Mouse (Mus musculus): ENCODE results near the gene A930004D18Rik. TPM values are rescaled to one million over a fixed set of nuclear protein-coding genes. Genes with fewer than 3 reads are reported as not detected.

The A930004D18Rik gene
- polyA plus RNA-seq, 1 experiment from 2014 or later: 14.5 TPM

- 8% methylated on average over 10 of the region's 10 CpGs for WGBS
- peak overlapping the region; percentile 98 for H3K4me3 ChIP-seq
- no peaks in the 10 kb centered on the region for H3K27me3 ChIP-seq (ENCODE audit: insufficient read depth, poor library complexity, severe bottlenecking)
- no peaks in the 10 kb centered on the region for H3K9me3 ChIP-seq
- no peaks in the 10 kb centered on the region for H3K36me3 ChIP-seq
- H3K4me1 ChIP-seq: peaks cover 30% of the 10 kb centered on the region
- no peak for DNase-seq (ENCODE audit: low spot score)
- peak overlapping the region; percentile 100 for H3K27ac ChIP-seq
These were observed 13.0 kb upstream of the A930004D18Rik start for GRCm38 (mm10) chr2:18050541-18050985.

- no peak for DNase-seq (ENCODE audit: low spot score)
- Histone ChIP-seq H3K4me1 (peaks cover 30% of the 10 kb centered on the region), H3K9me3 (no peaks in the 10 kb centered on the region), H3K27me3 (ENCODE audit: insufficient read depth, poor library complexity, severe bottlenecking) (no peaks in the 10 kb centered on the region), H3K27ac (peak overlapping the region; percentile 100), H3K36me3 (no peaks in the 10 kb centered on the region), H3K4me3 (peak overlapping the region; percentile 98)
- WGBS: 8% methylated on average over 2 of the region's 2 CpGs
These were observed 12.5 kb upstream of the A930004D18Rik start for GRCm38 (mm10) chr2:18050018-18050417.

GRCm38 (mm10) chr2:18049279-18049821 is 11.8 kb upstream of the A930004D18Rik start:
- no peaks in the 10 kb centered on the region for H3K27me3 ChIP-seq (ENCODE audit: insufficient read depth, poor library complexity, severe bottlenecking)
- peaks cover 30% of the 10 kb centered on the region for H3K4me1 ChIP-seq
- WGBS: 5% methylated on average over 11 of the region's 11 CpGs

DNA sequence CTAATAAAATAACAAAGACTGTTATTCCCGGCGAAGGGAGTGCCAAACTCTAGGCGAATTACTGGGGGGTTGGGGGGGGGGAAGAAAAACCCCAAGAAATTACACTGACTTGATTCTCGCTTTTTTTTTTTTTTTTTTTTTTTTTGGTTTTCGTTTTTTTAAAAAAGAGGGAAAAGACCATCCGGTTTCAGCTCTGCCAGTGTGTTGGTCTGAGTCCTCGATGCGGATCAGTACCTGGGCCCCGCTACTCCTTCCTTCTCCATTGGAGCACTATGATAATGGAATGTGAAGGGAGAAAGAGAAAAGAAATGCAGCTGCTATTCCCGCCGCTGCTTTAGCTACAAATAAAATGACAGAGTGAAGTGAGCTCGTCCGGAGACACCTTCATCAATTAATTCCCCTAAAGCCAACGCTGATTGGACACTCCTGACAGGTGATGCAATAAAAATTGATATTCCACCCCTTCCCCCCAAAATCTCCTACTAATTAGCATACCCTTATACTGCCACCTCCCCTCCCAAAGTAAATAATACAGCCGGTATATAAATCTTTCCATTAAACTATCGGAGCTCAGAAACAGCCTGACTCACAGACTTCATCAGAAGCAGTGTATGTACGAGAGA is 11.0 kb upstream of the A930004D18Rik start, which contains the start of gene Skida1:
Gene Skida1 (minus strand): TSS at position 599 of the 623 bp plus-strand sequence.
- no peak for DNase-seq (ENCODE audit: low spot score)
- Histone ChIP-seq H3K4me1 (peaks cover 27% of the 10 kb centered on the region), H3K27ac (peak within 1 kb of the TSS; percentile 100), H3K4me3 (peak within 1 kb of the TSS; percentile 98), H3K36me3 (no peaks in the 10 kb centered on the region), H3K9me3 (no peaks in the 10 kb centered on the region), H3K27me3 (ENCODE audit: insufficient read depth, poor library complexity, severe bottlenecking) (no peaks in the 10 kb centered on the region)
- under 1% methylated on average over 17 of the region's 17 CpGs for WGBS

More at GRCm38 (mm10) chr2:18049279-18049821, 11.8 kb upstream of the A930004D18Rik start:
- peak; percentile 81 for DNase-seq (ENCODE audit: low spot score)
- Histone ChIP-seq H3K4me3 (peak overlapping the region; percentile 98), H3K36me3 (no peaks in the 10 kb centered on the region), H3K9me3 (no peaks in the 10 kb centered on the region), H3K27ac (peak overlapping the region; percentile 100)

GRCm38 (mm10) chr2:18047646-18048452 is 10.3 kb upstream of the A930004D18Rik start:
- under 1% methylated on average over 70 of the region's 70 CpGs for WGBS
- H3K9me3 ChIP-seq: no peaks in the 10 kb centered on the region
- DNase-seq (ENCODE audit: low spot score): peak; percentile 87

DNA sequence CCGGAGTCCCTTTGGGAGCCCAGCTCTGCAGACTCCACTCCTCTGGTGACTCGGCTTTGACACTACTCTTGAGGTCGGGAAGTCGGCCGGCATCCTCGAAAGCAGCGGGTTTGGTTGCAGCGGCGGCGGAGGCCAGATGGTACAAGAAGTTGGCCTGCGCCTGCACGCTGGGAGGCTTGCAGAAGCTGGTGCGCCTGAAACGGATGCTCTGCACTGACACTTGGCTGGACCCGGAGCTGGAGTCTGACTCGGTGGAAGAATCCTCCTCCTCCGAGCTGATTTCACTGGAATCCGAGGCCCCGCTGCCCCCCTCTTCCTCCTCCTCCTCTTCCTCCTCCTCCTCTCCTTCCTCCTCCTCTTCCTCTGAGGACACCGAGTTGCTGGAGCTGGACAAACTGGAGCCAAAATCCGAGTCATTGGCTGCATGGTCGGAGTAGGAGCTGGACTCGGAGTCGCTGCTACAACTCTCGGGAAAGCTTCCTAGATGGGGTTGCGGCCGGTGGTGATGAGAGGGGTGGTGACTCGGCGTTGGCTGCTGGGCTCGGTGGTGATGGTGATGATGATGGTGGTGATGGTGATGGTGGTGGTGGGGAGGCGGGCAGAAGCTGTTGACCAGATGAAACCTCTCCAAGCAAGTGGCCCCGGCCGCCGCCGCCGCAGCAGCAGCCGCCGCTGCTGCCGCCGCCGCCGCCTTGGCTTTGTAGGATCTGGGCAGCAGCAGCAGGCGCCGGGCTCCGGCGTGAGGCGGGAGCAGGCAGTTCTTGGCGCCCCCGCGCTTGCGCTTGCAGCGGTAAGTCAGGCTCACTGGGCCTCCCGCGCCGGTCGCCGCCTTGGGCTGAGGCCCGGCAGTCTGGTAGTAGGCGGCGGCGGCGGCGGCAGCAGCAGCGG is 9.5 kb upstream of the A930004D18Rik start:
- Histone ChIP-seq H3K4me1 (peaks cover 35% of the 10 kb centered on the region), H3K36me3 (no peaks in the 10 kb centered on the region), H3K9me3 (no peaks in the 10 kb centered on the region), H3K27me3 (ENCODE audit: insufficient read depth, poor library complexity, severe bottlenecking) (no peaks in the 10 kb centered on the region), H3K4me3 (peak overlapping the region; percentile 98), H3K27ac (peak overlapping the region; percentile 100)
- WGBS: under 1% methylated on average over 64 of the region's 64 CpGs
- DNase-seq (ENCODE audit: low spot score): peak; percentile 86

More at GRCm38 (mm10) chr2:18047646-18048452, 10.3 kb upstream of the A930004D18Rik start:
- Histone ChIP-seq H3K4me1 (peaks cover 29% of the 10 kb centered on the region), H3K4me3 (peak overlapping the region; percentile 98), H3K27ac (peak overlapping the region; percentile 100), H3K36me3 (no peaks in the 10 kb centered on the region), H3K27me3 (ENCODE audit: insufficient read depth, poor library complexity, severe bottlenecking) (no peaks in the 10 kb centered on the region)

- H3K27me3 ChIP-seq (ENCODE audit: insufficient read depth, poor library complexity, severe bottlenecking): no peaks in the 10 kb centered on the region
- 0% methylated on average over 4 of the region's 4 CpGs for WGBS
- peak overlapping the region; percentile 98 for H3K4me3 ChIP-seq
- no peaks in the 10 kb centered on the region for H3K9me3 ChIP-seq
- peak overlapping the region; percentile 100 for H3K27ac ChIP-seq
- no peaks in the 10 kb centered on the region for H3K36me3 ChIP-seq
- H3K4me1 ChIP-seq: peaks cover 36% of the 10 kb centered on the region
- no peak for DNase-seq (ENCODE audit: low spot score)
These were observed 8.6 kb upstream of the A930004D18Rik start for GRCm38 (mm10) chr2:18046186-18046585.

DNA sequence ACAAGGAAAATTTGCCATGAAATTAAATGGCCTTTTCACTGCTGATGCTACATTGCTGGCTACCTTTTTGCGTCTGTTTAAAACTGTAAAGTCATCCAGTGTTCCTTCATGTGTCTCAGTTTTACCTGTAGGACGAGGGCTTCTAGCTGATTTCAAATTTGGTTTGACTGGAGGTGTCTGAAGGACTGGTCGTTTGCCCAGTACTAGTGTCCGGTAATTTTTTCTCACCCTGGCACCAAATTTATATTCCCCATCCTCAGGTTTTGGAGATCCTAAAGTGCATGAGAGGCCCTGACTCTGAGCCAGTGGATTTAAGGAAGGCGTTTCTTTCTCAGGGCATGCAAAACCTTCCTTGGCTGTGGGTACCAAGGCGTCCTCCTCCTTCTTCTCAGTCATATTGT is 8.2 kb upstream of the A930004D18Rik start:
- H3K36me3 ChIP-seq: no peaks in the 10 kb centered on the region
- no peak for DNase-seq (ENCODE audit: low spot score)
- H3K27me3 ChIP-seq (ENCODE audit: insufficient read depth, poor library complexity, severe bottlenecking): no peaks in the 10 kb centered on the region
- H3K4me1 ChIP-seq: peaks cover 38% of the 10 kb centered on the region
- WGBS: 17% methylated on average over 6 of the region's 6 CpGs
- H3K9me3 ChIP-seq: no peaks in the 10 kb centered on the region
- peak overlapping the region; percentile 100 for H3K27ac ChIP-seq
- peak overlapping the region; percentile 98 for H3K4me3 ChIP-seq

DNA sequence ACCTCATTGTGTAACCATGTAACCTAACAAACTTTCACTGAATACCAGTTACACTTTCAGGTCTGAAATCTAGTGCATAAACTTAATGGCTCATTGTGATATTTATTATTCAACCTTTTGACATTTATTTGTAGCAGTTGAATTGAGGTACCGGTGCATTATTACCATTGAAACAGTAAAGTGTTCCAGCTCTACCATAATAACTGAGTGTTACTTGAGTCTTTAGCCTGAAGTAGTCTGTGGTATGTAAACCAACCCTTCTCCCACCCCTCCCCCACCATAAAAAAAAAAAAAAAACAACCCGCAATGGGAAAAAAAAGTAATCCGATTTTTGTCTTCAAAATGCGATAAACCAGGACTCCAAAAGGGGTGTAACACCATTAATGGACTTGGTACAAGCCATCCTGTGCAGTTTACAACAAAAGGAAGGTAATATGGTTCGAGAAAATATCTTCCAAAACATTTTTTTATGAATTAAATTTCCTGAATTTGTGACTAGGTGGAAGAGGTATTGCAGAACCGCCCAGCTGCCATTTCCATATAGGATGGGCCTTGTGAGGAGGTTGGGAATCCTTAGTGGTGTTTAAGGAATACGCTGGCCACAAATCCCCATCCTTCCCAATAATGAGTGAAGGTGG is 7.7 kb upstream of the A930004D18Rik start:
- 11% methylated on average over 7 of the region's 7 CpGs for WGBS
- Histone ChIP-seq H3K9me3 (no peaks in the 10 kb centered on the region), H3K27me3 (ENCODE audit: insufficient read depth, poor library complexity, severe bottlenecking) (no peaks in the 10 kb centered on the region), H3K4me1 (peaks cover 43% of the 10 kb centered on the region), H3K36me3 (no peaks in the 10 kb centered on the region), H3K27ac (peak overlapping the region; percentile 100), H3K4me3 (peak overlapping the region; percentile 98)
- DNase-seq (ENCODE audit: low spot score): no peak

GRCm38 (mm10) chr2:18041199-18041885 is 3.8 kb upstream of the A930004D18Rik start:
- peak; percentile 80 for DNase-seq (ENCODE audit: low spot score)
- WGBS: 8% methylated on average over 14 of the region's 14 CpGs
- Histone ChIP-seq H3K4me1 (peaks cover 67% of the 10 kb centered on the region), H3K9me3 (no peaks in the 10 kb centered on the region), H3K27ac (peak overlapping the region; percentile 100), H3K27me3 (ENCODE audit: insufficient read depth, poor library complexity, severe bottlenecking) (no peaks in the 10 kb centered on the region), H3K4me3 (peak overlapping the region; percentile 60), H3K36me3 (no peaks in the 10 kb centered on the region)

DNA sequence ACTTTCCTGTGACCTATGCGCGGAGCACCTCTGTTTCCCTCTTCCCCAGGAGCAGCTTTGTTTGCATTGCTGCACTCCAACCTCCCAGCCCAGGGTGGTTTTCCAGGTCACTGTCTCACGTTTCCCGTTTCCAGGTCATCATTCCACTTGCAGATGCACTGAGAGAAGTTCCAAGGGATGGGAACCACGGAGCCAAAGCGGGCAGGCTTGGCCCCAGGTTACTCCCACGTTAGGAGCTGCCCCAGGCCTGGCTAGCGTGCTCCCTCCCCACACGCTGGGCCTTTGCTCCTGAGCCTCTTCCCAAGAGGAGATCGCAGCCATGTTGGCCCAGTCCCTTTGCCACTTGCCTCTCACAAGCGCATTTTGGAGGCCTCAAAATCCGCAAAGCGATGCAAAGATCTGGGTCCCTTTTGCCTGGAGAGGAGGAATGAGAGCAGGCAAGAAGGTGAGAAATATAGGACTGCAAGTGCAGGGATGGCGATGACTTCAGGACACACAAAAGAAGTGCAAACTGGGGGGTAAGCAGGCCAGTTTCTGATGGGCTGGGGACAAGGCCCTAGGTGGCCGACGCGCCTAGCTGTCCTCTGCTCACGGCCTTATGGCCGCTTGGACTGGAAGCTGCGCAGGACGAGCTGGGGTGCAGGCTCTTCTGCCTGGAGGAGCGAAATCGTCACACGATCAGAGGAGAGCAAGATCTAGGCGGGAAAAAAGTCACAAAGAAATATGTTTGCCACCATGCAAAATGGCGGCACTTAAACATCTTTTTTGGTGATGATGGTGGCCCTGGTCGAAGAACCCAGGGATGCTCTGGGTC is 3.0 kb upstream of the A930004D18Rik start:
- Histone ChIP-seq H3K27ac (peak overlapping the region; percentile 100), H3K9me3 (no peaks in the 10 kb centered on the region), H3K4me3 (peak overlapping the region; percentile 60), H3K36me3 (no peaks in the 10 kb centered on the region), H3K4me1 (peaks cover 67% of the 10 kb centered on the region), H3K27me3 (ENCODE audit: insufficient read depth, poor library complexity, severe bottlenecking) (no peaks in the 10 kb centered on the region)
- DNase-seq (ENCODE audit: low spot score): peak; percentile 78
- 24% methylated on average over 27 of the region's 27 CpGs for WGBS

All from heart, embryonic 10.5 days (tissue).